Mouse (Mus musculus) monocyte, adult 2 months (primary cell): ENCODE measurements around the gene Trnt1.

Source experiments
- DNase-seq, 2 experiments: peaks; one replicate each; pipeline ENCODE4 v3.0.0; 2022; ENCODE audit warnings: low spot score in 2 of 2, low read depth in 1 of 2

The Trnt1 gene

DNA sequence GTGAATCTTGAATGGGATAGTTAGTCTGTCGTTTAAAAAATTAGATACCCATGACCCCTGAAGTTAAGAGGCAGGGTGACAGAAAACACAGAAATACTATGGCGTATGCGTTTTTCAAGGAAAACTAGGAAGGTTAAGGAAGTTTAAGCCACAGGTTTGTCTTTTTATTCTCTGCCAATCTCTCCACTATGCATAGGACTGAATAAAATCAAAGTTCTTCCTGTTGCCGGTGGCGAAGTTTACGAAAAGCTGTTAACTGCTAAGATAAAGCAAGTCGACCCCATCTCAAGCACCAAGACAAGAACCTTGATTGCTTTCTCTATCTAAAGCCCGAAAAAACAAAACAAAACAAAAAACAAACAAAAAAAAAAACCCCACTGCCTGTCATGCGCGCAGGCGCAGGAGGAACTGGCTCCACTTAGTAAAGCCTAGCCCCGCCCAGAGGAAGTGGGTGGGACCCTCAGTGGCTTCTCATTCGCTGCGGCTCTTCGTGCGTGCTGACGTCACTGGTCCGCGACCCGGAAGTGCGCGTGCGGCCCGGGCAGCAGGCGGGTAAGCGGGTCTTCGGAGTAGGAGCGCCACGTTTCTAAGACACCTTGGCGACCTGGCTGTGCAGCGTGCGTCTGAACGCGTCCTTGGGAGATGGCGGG is at the start of gene Trnt1:
Gene Trnt1, plus strand, starts transcription at position 481 of the 650 bp plus-strand sequence.
- DNase-seq, result peak; percentile 83 to 95

DNA sequence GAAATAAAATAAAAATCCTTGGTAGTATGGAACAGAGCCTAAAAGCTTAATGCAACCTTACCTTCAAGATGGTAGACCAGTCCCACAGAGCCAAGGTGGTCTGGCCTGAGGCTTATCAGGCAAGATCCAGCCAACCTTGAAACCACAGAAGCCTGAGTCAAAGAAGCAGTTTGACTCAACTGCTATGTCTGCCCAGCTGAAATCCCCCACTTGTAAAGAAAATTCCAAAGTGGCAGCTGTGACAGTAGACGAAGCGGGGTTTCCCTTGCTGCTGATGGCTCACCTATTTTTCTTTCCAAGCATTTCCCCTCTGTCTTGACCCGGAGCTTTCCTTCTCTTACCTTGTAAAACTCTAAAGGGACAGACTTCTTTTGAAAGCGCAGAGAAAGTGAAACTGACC is 43.3 kb upstream of the Trnt1 start:
- DNase-seq, result no peak

DNA sequence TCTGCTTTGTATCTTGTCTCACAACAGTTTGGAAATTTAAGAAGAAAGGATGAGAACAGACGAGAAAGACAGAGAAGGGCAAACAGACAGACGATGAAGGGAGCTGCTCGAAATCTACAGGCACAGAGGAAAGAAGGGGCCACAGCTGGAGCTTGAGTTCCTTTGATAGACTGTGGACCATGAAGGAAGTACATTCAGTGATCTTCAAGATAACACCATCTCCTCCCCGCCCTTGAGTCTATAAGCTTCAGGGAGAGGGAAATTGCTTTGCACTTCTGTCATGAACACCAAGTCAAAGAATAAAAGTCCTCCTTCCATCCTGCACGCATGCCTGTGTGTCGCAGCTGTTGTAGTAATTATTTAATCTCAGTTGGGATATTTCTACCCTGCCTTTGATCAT is 42.8 kb upstream of the Trnt1 start:
- no peak for DNase-seq

DNA sequence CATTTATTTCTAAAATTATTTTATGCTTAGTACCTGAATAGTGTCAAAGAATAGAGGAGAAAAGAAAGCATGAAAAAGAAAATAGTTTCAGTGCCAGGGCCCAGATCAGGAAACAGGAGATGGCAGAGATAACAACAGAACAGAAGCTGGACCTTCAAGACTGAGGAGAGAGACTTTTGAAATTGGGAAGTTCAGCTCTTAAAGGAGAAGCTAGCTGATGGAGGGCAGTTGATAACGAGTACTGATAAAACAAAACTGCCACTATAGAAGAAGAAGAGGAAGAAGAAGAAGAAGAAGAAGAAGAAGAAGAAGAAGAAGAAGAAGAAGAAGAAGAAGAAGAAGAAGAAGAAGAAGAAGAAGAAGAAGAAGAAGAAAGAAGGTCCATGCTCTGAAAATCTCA is 41.2 kb upstream of the Trnt1 start:
- DNase-seq, result no peak

DNA sequence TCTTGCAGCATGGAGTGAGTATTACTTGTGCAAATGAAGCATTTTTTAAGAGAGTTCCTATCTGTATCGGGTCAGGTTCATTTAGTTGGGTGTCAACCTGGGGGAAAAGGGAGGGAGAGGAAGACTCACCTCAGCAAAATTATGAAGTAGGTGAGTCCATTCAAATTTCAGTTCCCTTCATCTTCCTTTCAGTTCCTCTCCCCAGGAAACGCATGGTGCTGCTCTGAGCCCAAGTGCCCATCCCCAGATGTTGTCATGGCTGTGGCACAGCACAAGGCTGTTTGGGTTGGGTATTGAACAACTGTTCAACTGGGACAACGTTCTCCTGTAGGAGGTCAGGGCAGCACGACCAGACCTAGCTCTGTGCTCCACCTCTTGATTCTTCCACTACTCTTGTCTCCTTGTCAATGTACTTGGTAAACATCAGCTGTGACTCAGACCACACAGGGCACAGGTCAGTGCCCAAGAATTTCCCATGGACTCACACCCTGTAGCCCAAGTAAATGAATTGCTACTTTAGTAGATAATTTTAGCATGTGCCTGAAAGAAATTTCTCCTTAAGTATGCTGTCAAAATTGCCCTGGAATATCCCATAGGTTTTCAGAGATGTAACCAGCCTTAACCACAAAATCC is 39.1 kb upstream of the Trnt1 start:
- no peak for DNase-seq

DNA sequence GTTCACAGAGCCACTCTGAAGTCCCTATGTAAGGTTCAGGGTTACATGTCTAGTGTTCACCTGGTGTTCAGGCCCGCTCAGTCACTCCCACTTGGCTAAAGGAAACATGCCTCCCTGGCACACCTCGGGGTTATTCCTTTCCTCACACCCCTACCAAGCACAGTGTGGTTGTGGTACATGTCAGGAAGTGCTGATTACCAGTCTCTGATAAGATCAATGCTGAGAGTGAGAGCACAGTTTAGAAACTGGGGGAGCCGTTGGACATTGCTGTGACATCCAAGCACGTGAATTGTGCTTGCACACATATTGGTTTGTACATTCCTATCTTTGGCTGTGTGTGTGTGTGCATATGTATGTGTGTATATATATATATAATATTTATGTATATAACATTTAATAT is 36.4 kb upstream of the Trnt1 start:
- DNase-seq, result no peak

DNA sequence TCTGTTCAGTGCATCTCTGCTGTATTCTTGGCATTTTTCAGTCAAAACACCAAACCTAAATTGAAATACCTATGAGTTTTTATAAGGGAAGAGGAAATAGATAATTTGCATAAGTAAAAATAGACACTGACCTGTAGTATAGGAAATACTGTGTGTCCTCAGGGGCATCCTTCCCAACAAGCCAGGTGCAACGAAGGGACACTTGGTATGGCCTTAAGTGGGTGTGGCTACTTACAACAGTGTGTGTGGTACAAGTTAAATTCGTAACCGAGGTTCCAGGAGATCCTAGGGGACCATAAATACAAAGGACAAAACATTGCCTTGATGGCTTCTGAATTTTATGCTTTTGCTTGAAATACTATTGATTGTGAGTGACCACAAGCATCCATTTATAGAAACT is 30.7 kb upstream of the Trnt1 start:
- DNase-seq, result no peak

DNA sequence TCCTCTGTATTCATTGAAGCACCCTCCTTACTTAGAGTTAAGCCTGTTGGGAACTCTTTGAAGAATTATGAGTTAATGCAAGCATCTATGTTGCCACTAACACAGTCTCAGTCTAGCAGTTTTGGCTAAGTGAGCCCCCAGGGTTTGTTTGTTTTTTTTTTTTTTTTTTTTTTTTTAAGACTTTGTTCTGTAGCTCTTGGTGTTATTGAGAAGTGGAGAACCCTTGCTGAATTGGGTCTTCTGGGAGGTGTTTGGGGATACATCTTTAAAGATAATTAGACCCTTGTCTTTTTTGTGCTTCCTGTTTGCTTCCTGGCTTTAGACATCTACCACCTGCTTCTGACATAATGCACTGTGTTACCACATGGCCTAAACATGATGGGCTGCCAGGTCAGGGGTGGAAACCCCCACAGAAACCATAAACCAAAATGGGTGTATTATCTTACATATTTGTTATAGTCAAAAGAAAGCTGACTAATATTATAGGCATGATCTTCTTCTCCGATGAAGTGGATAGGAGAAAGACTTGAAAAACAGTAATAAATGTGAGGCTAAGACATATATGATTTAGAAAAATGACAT is 28.6 kb upstream of the Trnt1 start:
- no peak for DNase-seq

DNA sequence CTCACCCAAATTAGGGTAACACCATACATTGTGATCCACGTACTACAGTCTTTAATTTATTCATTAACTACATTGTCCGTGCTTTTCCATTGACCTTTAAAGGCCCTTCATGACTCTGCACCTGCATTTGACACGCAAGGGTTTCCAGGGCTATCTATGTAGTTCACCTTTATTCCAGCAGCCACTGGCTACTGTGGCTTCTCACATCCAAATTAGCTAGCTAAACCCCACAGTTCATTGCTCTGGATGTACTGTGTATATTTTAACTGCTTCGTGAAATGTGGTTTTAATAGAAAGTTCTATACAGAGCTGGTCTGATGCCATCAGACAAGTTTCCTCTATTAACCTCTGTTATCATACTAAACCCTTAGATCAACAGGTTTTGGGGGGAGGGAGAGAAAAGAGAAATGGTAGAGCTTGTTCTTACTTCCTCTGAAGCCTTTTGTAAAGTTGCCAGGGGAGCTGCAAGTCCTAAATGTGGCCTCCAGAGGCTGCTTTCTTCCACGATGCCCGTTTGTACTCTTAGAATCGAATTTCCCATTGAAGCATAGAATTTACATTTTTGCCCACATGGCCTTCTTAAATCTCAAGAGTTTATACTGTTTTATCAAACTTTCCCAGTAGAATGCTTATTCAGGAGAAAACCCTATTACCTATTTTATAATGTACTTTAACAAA is 25.2 kb upstream of the Trnt1 start:
- no peak for DNase-seq

DNA sequence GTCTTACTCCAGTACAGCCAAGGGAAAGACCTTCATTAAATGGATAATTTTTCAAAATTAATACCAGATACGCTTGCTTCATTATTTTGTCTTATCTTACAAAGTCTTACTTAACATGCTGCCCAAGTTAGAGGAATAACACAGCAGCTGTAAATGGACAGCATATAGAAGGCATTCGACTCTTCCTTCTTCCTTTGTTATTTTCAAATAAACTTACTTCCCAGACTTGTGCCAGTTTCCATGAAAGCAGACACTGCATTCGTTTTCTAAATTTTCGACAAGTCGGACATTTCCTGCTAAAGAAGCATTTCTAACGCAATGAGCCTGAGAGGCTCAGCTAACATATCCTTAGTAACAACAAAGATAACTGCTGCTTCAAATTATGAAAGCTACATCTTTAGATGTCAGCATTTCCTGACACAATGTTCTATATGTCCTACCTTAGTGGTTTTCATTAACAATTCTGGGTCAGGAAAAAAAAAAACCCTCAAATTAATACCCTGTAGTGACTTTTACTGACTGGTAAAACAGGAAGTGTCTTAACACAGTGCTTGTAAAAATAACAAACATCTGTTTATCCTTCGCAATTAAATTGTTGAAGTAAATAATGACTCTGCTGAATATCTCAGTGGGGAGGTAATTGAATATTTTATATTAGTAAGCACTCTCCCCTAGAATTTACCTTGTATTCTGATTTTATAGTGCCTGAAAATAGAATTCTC is 23.1 kb upstream of the Trnt1 start:
- no peak for DNase-seq

DNA sequence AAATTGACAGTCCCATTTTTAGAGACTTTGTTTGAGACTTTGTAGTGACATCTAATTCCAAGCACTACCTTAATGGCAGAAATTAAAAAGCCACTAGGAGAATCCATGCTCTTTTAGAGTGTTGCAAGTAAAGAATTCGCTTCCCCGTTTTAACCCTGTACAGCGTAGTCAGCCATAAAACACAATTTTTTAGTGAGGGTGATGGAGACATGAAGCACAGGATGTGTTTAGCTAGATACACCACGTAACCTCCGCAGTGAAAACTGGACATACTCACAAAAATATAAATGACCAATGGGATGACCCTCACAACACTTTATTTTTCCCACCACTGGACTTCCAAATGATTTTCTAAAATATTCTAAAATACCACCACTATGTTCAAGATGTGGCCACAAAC is 21.7 kb upstream of the Trnt1 start:
- no peak for DNase-seq

DNA sequence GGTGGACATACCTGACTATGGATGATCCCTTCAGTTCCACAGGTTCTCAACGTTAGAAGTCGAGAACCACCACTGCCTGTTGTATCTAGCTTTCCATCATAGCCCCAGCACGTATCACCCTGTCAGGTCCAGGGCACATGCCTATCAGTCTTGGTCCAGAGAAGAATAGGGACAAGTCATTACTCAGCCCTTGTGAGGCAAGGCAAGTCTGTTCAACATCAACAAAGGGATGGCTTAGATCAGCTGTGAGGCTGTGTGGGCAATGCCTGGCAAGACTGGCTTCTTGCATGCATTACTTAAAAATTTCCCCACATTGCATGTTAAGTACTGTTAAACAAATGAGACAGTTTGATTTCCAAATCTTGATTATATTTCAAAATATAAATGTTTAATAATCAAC is 21.1 kb upstream of the Trnt1 start:
- DNase-seq, result no peak

DNA sequence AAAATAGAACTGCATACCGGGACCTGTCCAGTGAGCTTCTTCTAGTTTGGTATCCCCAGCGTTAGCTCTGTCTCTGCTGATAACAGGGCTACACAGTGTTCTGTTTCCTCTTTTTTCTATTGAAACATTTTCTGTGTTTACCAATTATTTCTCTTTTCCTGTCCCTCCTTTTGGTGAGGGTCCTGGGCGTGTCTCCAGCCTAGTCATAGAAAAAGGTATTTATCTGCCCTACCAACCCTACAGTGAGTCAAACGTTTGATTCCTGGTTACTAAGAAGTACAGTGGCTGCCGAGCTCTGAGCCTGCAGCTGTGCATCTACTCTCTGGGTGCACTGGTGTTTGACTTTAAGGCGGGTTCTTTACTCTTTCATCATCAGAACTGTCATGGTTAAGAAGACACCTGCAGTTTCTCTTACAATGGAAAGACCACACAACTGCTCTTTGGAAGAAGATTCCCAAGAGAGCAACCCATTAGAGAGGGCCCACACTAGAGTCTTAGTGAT is 20.0 kb upstream of the Trnt1 start, which contains the start of gene Il5ra:
Gene Il5ra, minus strand, starts transcription at position 151 of the 502 bp plus-strand sequence.
- DNase-seq, result no peak

DNA sequence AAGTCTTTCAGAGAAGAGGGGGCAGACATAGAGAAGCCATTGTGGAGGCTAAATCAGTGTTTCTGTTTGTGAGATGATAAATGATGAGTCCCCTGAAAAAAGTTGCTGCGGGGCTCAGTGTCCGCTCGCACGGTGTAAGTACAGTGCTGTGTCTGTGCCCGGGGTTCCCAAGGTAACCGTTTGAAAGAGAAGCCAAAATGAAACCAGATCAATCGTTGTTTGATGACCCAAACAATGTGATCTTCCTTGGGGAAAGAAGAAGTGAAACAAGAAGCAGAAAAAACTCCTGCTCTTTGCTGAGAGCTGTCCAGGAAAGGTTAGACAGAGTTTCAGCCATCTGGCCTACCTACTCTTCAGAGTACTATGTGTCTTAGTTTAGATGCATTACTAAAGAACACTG is 18.6 kb upstream of the Trnt1 start:
- no peak for DNase-seq

DNA sequence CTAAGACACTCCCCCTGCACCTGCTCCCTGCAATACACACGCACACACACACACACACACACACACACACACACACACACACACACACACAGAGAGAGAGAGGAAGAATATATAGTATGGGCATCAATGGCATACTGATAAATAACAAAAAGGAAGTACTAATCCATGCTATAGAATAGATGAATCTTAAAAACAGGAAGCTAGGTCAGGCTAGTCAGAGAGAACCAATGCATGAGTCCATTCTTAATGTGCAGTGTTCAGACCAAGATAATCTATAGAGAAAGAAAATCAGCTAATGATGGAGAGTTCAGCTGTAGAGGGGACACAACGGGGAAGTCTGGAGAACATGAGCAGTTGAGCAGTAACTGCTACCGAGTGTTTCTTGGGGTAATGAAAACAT is 10.6 kb upstream of the Trnt1 start:
- DNase-seq, result no peak

DNA sequence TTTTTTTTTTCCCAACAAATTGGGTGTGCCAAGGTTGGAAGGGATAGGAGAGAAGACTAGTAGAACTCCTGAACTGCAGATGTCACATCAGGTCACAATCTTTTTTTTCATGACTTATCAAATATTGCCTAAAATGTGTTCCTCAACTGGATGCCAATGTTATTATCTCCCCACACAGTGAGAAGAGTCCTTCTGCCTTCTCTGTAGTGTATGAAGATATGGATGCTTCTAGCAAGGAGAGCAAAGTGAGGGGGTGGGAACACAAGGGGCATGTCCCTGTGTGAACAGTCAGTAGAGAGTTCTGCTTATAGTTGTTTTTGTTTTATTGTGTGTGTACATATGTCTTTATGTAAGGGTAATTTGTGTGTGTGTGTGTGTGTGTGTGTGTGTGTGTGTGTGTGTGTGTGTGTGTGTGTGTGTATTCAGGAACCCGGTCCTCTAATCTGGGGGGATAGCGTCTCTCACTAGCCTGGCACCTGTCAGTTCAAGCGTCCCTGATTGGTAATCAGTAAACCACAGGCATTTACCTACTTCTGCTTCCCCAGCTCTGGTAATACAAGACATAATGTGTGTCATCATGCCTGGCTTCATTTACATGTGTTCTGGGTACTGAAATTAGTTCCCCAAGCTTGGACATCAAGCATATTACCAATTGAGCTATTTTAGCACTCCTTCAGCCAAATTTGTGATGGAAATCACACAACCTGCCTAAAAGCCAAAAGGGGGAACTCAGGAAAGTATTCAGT is 8.3 kb upstream of the Trnt1 start:
- no peak for DNase-seq

DNA sequence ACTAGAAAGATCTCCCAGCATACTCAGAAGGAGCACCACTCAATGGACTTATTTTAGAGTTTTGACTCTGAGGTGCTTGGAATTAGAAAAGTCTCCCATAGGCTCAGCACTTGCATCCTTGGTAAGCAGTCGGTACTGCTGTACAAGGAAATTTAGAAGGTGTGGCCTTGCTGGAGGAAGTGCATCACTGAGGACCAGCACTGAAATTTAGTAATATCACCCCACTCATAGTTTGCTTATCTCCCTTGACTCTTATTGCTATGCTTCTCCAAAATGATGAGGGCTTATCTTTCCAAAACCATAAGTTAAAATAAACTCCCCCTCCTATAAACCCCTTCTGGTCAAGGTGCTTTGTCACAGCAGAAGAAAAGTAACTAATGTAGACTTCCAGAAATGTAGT is 7.4 kb upstream of the Trnt1 start:
- DNase-seq, result no peak

DNA sequence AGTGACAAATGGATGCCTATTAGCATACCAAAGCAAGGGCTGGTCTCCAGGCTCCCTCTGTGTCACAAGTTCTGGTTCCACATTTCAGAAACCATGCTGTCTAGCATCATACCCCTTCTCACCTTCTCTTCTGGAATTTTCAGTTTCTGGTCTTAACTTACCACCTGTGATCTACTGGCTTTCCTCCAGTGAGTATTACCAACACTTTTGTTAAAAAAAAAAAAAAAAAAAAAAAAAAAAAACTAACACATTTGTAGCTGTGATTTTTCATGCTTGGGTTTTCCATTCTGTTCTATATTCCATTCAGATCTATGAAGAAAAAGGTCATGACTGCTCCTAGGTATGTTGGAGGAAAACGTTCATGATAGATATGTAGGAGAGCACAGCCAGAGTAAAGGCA is 3.0 kb upstream of the Trnt1 start:
- no peak for DNase-seq

DNA sequence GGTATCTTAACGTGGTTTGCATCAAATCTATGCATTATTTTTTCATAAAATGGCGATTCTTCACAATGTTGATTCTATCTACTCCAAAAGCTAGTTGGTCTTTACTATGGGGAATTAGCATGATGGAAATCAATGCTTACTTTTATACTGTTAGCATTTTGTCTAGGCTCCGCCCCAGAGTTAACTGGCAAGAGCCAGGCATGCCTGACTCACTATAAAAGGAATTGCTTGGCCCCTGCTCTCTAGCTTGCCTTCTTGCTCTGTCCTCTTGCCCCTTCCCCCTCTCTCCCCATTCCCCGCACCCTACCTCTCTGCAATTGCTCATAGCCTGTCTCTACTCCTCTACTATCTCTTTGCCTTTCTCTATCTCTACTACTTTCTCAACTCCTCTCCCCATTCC is 2.1 kb upstream of the Trnt1 start:
- DNase-seq, result no peak

DNA sequence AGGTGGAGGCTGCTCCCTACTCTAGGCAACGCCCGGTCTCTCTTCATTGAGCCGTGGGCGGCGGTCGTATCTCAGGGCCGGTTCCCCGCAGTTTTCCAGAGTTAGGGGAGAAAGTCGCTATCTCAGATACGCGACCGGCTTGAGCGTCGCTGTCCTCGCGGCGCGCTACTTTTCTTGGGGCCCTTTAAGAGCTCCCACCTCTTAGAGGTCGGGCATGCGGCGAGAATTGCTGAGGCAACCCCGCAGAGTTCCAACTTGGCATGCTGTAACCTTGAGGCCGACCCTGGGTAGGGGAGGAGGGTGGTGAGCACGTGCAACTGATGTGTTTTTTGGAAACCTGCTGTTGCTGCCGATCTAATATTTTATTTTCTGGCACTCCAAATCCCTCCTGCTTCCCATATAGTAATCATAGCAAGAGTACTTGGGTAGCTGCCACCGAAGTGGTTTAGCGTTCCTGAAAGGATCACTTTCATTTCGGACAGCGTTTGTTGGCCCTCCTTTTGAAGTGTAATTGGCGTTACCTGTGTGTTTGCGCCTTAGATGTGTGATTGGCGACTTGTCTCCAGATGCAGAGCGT is 458 bp downstream of the Trnt1 start:
- no peak for DNase-seq
